In the genomic region with DNA sequence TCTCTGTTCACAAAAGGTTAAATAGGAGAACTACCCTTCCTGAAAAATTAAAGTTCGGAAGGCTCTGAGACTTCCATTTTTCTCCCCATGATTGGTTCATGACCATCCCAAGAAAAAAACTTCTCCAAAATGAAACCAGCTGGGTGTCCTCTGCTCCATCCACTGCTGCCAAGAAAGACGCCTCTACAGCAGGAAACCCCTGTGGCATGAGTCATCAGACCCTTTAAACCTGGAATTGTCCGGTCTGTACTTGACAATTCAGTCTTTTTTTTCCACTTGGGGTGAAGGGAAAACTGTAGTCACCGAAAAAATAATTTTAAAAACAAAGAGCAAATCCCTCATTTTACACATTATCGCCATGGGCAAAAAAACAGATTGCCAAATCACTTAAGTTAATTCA, we compare ENCODE assay signal across 13 mouse cellular contexts. TPM values are rescaled to one million over a fixed set of nuclear protein-coding genes. Genes with fewer than 3 reads are reported as not detected.
DNase-seq lines count a peak whose midpoint lies in the region; ATAC-seq and TF ChIP-seq lines count a peak whose summit lies in the region.
"Had no signal": no experiment of that assay in that cellular context is flagged by ENCODE, and none has a peak within 500 bp of the region (broad histone marks: within the 10 kb centered on the region; RNA-seq: fewer than 3 reads in every experiment).

No protein-coding gene starts in this region.

- peaks cover 12% of the 10 kb centered on the region for H3K4me1 ChIP-seq in heart, postnatal 0 days (ENCODE audit: control insufficient read depth, insufficient read depth)
- H3K4me1 ChIP-seq in hindbrain, embryonic 16.5 days (ENCODE audit: control insufficient read depth, insufficient read depth, low read depth, low read length) = peaks cover 3% of the 10 kb centered on the region; the same call in 1 of the 2 replicates

- no peak for TF ChIP-seq EP300 in heart, postnatal 0 days (IDR thresholded peaks at IDR 0.05; ENCODE audit: low read depth)

- 0 out of 2 replicates have a peak overlapping the region, but pooled peaks have one; percentile 5 for H3K4me2 ChIP-seq in heart, postnatal 0 days (ENCODE audit: low read depth, low read length)
- H3K4me2 ChIP-seq in hindbrain, embryonic 16.5 days (ENCODE audit: low read length) = no peak overlapping the region
- H3K4me2 ChIP-seq: forebrain, embryonic 13.5 days; liver, embryonic 15.5 days had no signal

- no peak overlapping the region for H3K9ac ChIP-seq in heart, postnatal 0 days (replicated peaks; ENCODE audit: low read depth, low read length)
- H3K9ac ChIP-seq in hindbrain, embryonic 16.5 days (ENCODE audit: low read depth, low read length) = no peak overlapping the region
- H3K9ac ChIP-seq: forebrain, embryonic 13.5 days; liver, embryonic 15.5 days had no signal

- H3K4me3 ChIP-seq in heart, postnatal 0 days (ENCODE audit: low read depth, low read length) = no peak overlapping the region
- H3K4me3 ChIP-seq in hindbrain, embryonic 16.5 days (ENCODE audit: low read length) = no peak overlapping the region
- H3K4me3 ChIP-seq: forebrain, embryonic 13.5 days; liver, embryonic 15.5 days had no signal

- no peak for TF ChIP-seq CTCF in heart, postnatal 0 days (IDR thresholded peaks at IDR 0.05; ENCODE audit: low read depth)

- H3K27me3 ChIP-seq in heart, postnatal 0 days (ENCODE audit: control insufficient read depth, insufficient read depth, low read length) = no peaks in the 10 kb centered on the region
- H3K27me3 ChIP-seq in hindbrain, embryonic 16.5 days (replicated peaks; ENCODE audit: control insufficient read depth, insufficient read depth, low read length) = no peaks in the 10 kb centered on the region
- H3K27me3 ChIP-seq: forebrain, embryonic 13.5 days; liver, embryonic 15.5 days had no signal

- WGBS in heart, postnatal 0 days = 47% methylated on average over 5 of the region's 5 CpGs
- WGBS in hindbrain, embryonic 16.5 days = 72% methylated on average over 5 of the region's 5 CpGs

- H3K36me3 ChIP-seq in heart, postnatal 0 days (replicated peaks; ENCODE audit: control insufficient read depth, insufficient read depth, low read length) = peaks cover 5% of the 10 kb centered on the region; the same call in 1 of the 2 replicates
- no peaks in the 10 kb centered on the region for H3K36me3 ChIP-seq in hindbrain, embryonic 16.5 days (ENCODE audit: control insufficient read depth, insufficient read depth, low read length)

- DNase-seq in kidney, adult 11 months = peak; percentile 48
- DNase-seq in kidney, adult 18-20 months = no peak
- peak; percentile 61 for DNase-seq in adipocyte (ENCODE audit: low spot score)
- DNase-seq in heart, postnatal 0 days (ENCODE audit: low spot score) = peak; percentile 75
- peak; percentile 79 for DNase-seq in lung, postnatal 10 days
- DNase-seq in cerebellum, postnatal 4 days (ENCODE audit: low spot score in 2 of 2) = no peak
- DNase-seq: cerebellum, adult 2 months; thymus, adult 2 months had no signal

- peak; percentile 72 for ATAC-seq in heart, postnatal 0 days (ENCODE audit: insufficient read depth, low read depth)
- no peak for ATAC-seq in hindbrain, embryonic 16.5 days
- ATAC-seq in frontal cortex, adult (ENCODE audit: low TSS enrichment) = no peak
- ATAC-seq: activated CD4-positive, CD25-positive, alpha-beta regulatory T cell, adult 4 months; forebrain, embryonic 13.5 days had no signal

- peaks cover 12% of the 10 kb centered on the region; the same call in 1 of the 2 replicates for H3K9me3 ChIP-seq in heart, postnatal 0 days (replicated peaks; ENCODE audit: control insufficient read depth, low read length)
- H3K9me3 ChIP-seq in hindbrain, embryonic 16.5 days (ENCODE audit: control insufficient read depth, low read length) = peaks cover 2% of the 10 kb centered on the region; the same call in 1 of the 2 replicates
- H3K9me3 ChIP-seq: liver, embryonic 15.5 days had no signal

- no peak overlapping the region for H3K27ac ChIP-seq in heart, postnatal 0 days (ENCODE audit: low read depth)
- H3K27ac ChIP-seq in hindbrain, embryonic 16.5 days (ENCODE audit: low read depth, low read length) = no peak overlapping the region
- H3K27ac ChIP-seq: forebrain, embryonic 13.5 days; liver, embryonic 15.5 days had no signal

RNA-seq across cellular contexts. Expression of a gene that starts 42.1 kb away (rescaled TPM):
- 0.69 and 3.1 TPM in 2 replicates for total RNA-seq in heart, postnatal 0 days (2014; rRNA removed; ENCODE audit: low replicate concordance)
- 1.7 and 1.9 TPM in 2 replicates for polyA plus RNA-seq in heart, postnatal 0 days (2015; fragmentation: Nextera tagmentation; extraction: Ambion mirVana)
- polyA plus RNA-seq in hindbrain, embryonic 16.5 days (2015; fragmentation: Nextera tagmentation; extraction: Ambion mirVana) = 5.0 and 5.2 TPM in 2 replicates

RNA-seq across cellular contexts. Expression of a gene that starts 42.9 kb away (rescaled TPM):
- total RNA-seq in heart, postnatal 0 days (2014; rRNA removed; ENCODE audit: low replicate concordance) = 9.8 and 11.4 TPM in 2 replicates
- 8.6 and 9.5 TPM in 2 replicates for polyA plus RNA-seq in heart, postnatal 0 days (2015; fragmentation: Nextera tagmentation; extraction: Ambion mirVana)
- polyA plus RNA-seq in hindbrain, embryonic 16.5 days (2015; fragmentation: Nextera tagmentation; extraction: Ambion mirVana) = 36.2 and 40.4 TPM in 2 replicates

Comparison
In these comparisons a context has a peak if more than half of its experiments do, and no peak if none do; other contexts are left out.
1. DNase-seq: peak in kidney, adult 11 months (single experiment), adipocyte (single experiment), heart, postnatal 0 days (single experiment) and lung, postnatal 10 days (single experiment); none in kidney, adult 18-20 months (single experiment) and cerebellum, postnatal 4 days (0 of 2).